Comparison of ENCODE assay signal across 8 mouse cellular contexts in genomic region chr11:68431699-68432360, GRCm38 (mm10). TPM values are rescaled to one million over a fixed set of nuclear protein-coding genes. Genes with fewer than 3 reads are reported as not detected.
DNase-seq lines count a peak whose midpoint lies in the region; ATAC-seq and TF ChIP-seq lines count a peak whose summit lies in the region.

Pik3r5 (plus strand) TSS chr11:68432121.

- H3K4me3 ChIP-seq in E14TG2a.4 (replicated peaks; ENCODE audit: low read length) = peak within 1 kb of the TSS; percentile 80

- no peaks in the 10 kb centered on the region for H3K36me3 ChIP-seq in E14TG2a.4 (ENCODE audit: insufficient read depth, low read length)

- peaks cover 75% of the 10 kb centered on the region for H3K27me3 ChIP-seq in E14TG2a.4 (ENCODE audit: insufficient read depth, low read length)

- peak; percentile 72 to 75 for ATAC-seq in hematopoietic stem cell, adult 5-6 weeks (replicated peaks in 1 of 2; ENCODE audit: insufficient read depth in 1 of 2, low FRiP score in 2 of 2, low TSS enrichment in 1 of 2, low read depth in 1 of 2, poor library complexity in 2 of 2, severe bottlenecking in 2 of 2)

- H3K9me3 ChIP-seq in E14TG2a.4 (ENCODE audit: low read length) = no peaks in the 10 kb centered on the region

- peak; percentile 20 for TF ChIP-seq CTCF in E14TG2a.4 (conservative IDR thresholded peaks at IDR 0.05; ENCODE audit: low read length)

- DNase-seq in c-Kit-positive CD71-negative TER-119-negative erythroid progenitor cells, embryonic 14.5 days (ENCODE audit: low read depth) = peak; percentile 76
- peak; percentile 74 for DNase-seq in forelimb bud, embryonic 11.5 days (ENCODE audit: low read depth, low spot score)
- DNase-seq in layer of hippocampus, adult 9-11 months = peak; percentile 37
- DNase-seq in lung, postnatal 10 days = peak; percentile 88
- peak; percentile 72 for DNase-seq in ovary, postnatal 14 days (ENCODE audit: low spot score)
- DNase-seq in thymus, postnatal 10 days (ENCODE audit: low spot score in 2 of 2) = peak; percentile 91 to 94

- peaks cover 14% of the 10 kb centered on the region for H3K4me1 ChIP-seq in E14TG2a.4 (replicated peaks; ENCODE audit: low read depth, low read length)

RNA-seq across cellular contexts. Expression of gene Pik3r5, which starts in this region (rescaled TPM):
- total RNA-seq in hematopoietic stem cell, adult 5-6 weeks (2017) = 3.6 and 8.6 TPM in 2 replicates

Comparison
In these comparisons a context has a peak if more than half of its experiments do, and no peak if none do; other contexts are left out.
1. Peak in every context shown above with its lines: DNase-seq, ATAC-seq and H3K4me3 ChIP-seq.
2. DNase-seq: peak in every context shown above with its lines; median percentile 92 in thymus, postnatal 10 days; 88 in lung, postnatal 10 days; 76 in c-Kit-positive CD71-negative TER-119-negative erythroid progenitor cells, embryonic 14.5 days; 74 in forelimb bud, embryonic 11.5 days; 72 in ovary, postnatal 14 days; 37 in layer of hippocampus, adult 9-11 months.